Mouse (Mus musculus) midbrain, embryonic 10.5 days (tissue): ENCODE results near the gene Tedc2. TPM values are rescaled to one million over a fixed set of nuclear protein-coding genes. Genes with fewer than 3 reads are reported as not detected.

Experiments
- DNase-seq: peaks from one replicate; pipeline ENCODE4 v3.0.0-alpha.2; 2017; ENCODE audit warnings: low spot score
- H3K27ac ChIP-seq: fragments of 300-500 bp; sonication (generic); replicated peaks from 2 replicates; pipeline ENCODE4 v1.5.1; 2016; ENCODE audit warnings: mild to moderate bottlenecking
- H3K27me3 ChIP-seq: fragments of 300-500 bp; sonication (generic); 2 replicates; pipeline ENCODE4 v1.6.1; 2016; ENCODE audit warnings: low read depth, mild to moderate bottlenecking; ENCODE audit not compliant: poor library complexity, severe bottlenecking
- H3K36me3 ChIP-seq: fragments of 300-500 bp; sonication (generic); 2 replicates; pipeline ENCODE4 v1.6.1; 2016; ENCODE audit warnings: mild to moderate bottlenecking, moderate library complexity
- H3K4me1 ChIP-seq: fragments of 300-500 bp; sonication (generic); 2 replicates; pipeline ENCODE4 v1.6.1; 2016
- H3K4me3 ChIP-seq: fragments of 300-500 bp; sonication (generic); 2 replicates; pipeline ENCODE4 v1.5.1; 2016; ENCODE audit warnings: mild to moderate bottlenecking, moderate library complexity
- H3K9me3 ChIP-seq: fragments of 300-500 bp; sonication (generic); replicated peaks from 2 replicates; pipeline ENCODE4 v1.6.1; 2016; ENCODE audit warnings: mild to moderate bottlenecking
- WGBS: fragments of 180-500 bp; shearing (Covaris S2); methylation state at CpG from one replicate; pipeline ENCODE4 v1.1.7; 2016; 5-methylcytosine and 5-hydroxymethylcytosine counted together
- polyA plus RNA-seq: library from polyadenylated mRNA; unstranded; fragments of >200 nt; fragmentation: Nextera tagmentation; extraction: Ambion mirVana; gene quantifications from 2 replicates; pipeline ENCODE4 v1.2.1, GENCODE M21; 2016

The Tedc2 gene
- 22.4 and 22.9 TPM in 2 replicates for polyA plus RNA-seq

GRCm38 (mm10) chr17:24220435-24221411, at the start of gene Tedc2:
TSS of gene Tedc2 (minus strand) at chr17:24220851.
- peak within 1 kb of the TSS; percentile 86 for H3K27ac ChIP-seq
- peaks cover 74% of the 10 kb centered on the region for H3K36me3 ChIP-seq
- whole genome bisulfite sequencing: 5% methylated on average over 41 of the region's 41 CpGs
- DNase-seq: peak; percentile 92
- H3K4me1 ChIP-seq: peaks cover 24% of the 10 kb centered on the region
- H3K9me3 ChIP-seq: no peaks in the 10 kb centered on the region
- peak within 1 kb of the TSS; percentile 75 for H3K4me3 ChIP-seq
- no peaks in the 10 kb centered on the region for H3K27me3 ChIP-seq

GRCm38 (mm10) chr17:24267133-24267532, 46.5 kb upstream of the Tedc2 start:
- no peaks in the 10 kb centered on the region for H3K27me3 ChIP-seq
- no peaks in the 10 kb centered on the region for H3K9me3 ChIP-seq
- no peak overlapping the region for H3K4me3 ChIP-seq
- H3K4me1 ChIP-seq: no peaks in the 10 kb centered on the region
- H3K36me3 ChIP-seq: no peaks in the 10 kb centered on the region
- no peak for DNase-seq
- H3K27ac ChIP-seq: no peak overlapping the region
- WGBS: 100% methylated on average over 1 of the region's 1 CpGs

- 91% methylated on average over 2 of the region's 2 CpGs for WGBS
- H3K4me3 ChIP-seq: no peak overlapping the region
- H3K9me3 ChIP-seq: no peaks in the 10 kb centered on the region
- H3K27ac ChIP-seq: no peak overlapping the region
- no peaks in the 10 kb centered on the region for H3K4me1 ChIP-seq
- H3K36me3 ChIP-seq: no peaks in the 10 kb centered on the region
- no peak for DNase-seq
- H3K27me3 ChIP-seq: no peaks in the 10 kb centered on the region
Measured at GRCm38 (mm10) chr17:24264766-24265165, 44.1 kb upstream of the Tedc2 start.

GRCm38 (mm10) chr17:24260516-24260915, 39.9 kb upstream of the Tedc2 start:
- no peaks in the 10 kb centered on the region for H3K9me3 ChIP-seq
- no peak overlapping the region for H3K27ac ChIP-seq
- no peaks in the 10 kb centered on the region for H3K27me3 ChIP-seq
- no peaks in the 10 kb centered on the region for H3K4me1 ChIP-seq
- DNase-seq: no peak
- H3K36me3 ChIP-seq: no peaks in the 10 kb centered on the region
- WGBS: 78% methylated on average over 4 of the region's 4 CpGs
- no peak overlapping the region for H3K4me3 ChIP-seq

- H3K9me3 ChIP-seq: no peaks in the 10 kb centered on the region
- 84% methylated on average over 5 of the region's 5 CpGs for WGBS
- no peaks in the 10 kb centered on the region for H3K4me1 ChIP-seq
- H3K4me3 ChIP-seq: no peak overlapping the region
- no peaks in the 10 kb centered on the region for H3K36me3 ChIP-seq
- no peak overlapping the region for H3K27ac ChIP-seq
- DNase-seq: no peak
- H3K27me3 ChIP-seq: no peaks in the 10 kb centered on the region
Measured at GRCm38 (mm10) chr17:24259702-24260101, 39.1 kb upstream of the Tedc2 start.

GRCm38 (mm10) chr17:24258981-24259380, 38.3 kb upstream of the Tedc2 start:
- no peaks in the 10 kb centered on the region for H3K27me3 ChIP-seq
- 84% methylated on average over 4 of the region's 4 CpGs for WGBS
- no peaks in the 10 kb centered on the region for H3K4me1 ChIP-seq
- no peak overlapping the region for H3K27ac ChIP-seq
- H3K9me3 ChIP-seq: no peaks in the 10 kb centered on the region
- no peak overlapping the region for H3K4me3 ChIP-seq
- DNase-seq: no peak
- no peaks in the 10 kb centered on the region for H3K36me3 ChIP-seq

GRCm38 (mm10) chr17:24252329-24252728, 31.7 kb upstream of the Tedc2 start:
- Histone ChIP-seq H3K27me3 (no peaks in the 10 kb centered on the region), H3K9me3 (peaks cover 7% of the 10 kb centered on the region; the same call in 1 of the 2 replicates), H3K36me3 (peaks cover 24% of the 10 kb centered on the region), H3K27ac (peak overlapping the region; percentile 96), H3K4me1 (peaks cover 20% of the 10 kb centered on the region), H3K4me3 (peak overlapping the region; percentile 86; the same call in 1 of the 2 replicates)
- no peak for DNase-seq
- 97% methylated on average over 2 of the region's 2 CpGs for WGBS

GRCm38 (mm10) chr17:24251320-24252069, 30.8 kb upstream of the Tedc2 start, which contains the start of gene Ccnf:
TSS of gene Ccnf (minus strand) at chr17:24251484.
- under 1% methylated on average over 48 of the region's 48 CpGs for WGBS
- peaks cover 7% of the 10 kb centered on the region; the same call in 1 of the 2 replicates for H3K9me3 ChIP-seq
- H3K4me3 ChIP-seq: peak within 1 kb of the TSS; percentile 86
- peak; percentile 98 for DNase-seq
- peaks cover 20% of the 10 kb centered on the region for H3K4me1 ChIP-seq
- no peaks in the 10 kb centered on the region for H3K27me3 ChIP-seq
- peak within 1 kb of the TSS; percentile 96 for H3K27ac ChIP-seq
- peaks cover 32% of the 10 kb centered on the region for H3K36me3 ChIP-seq

- Histone ChIP-seq H3K4me3 (peak overlapping the region; percentile 86), H3K9me3 (peaks cover 7% of the 10 kb centered on the region; the same call in 1 of the 2 replicates), H3K4me1 (peaks cover 20% of the 10 kb centered on the region), H3K36me3 (peaks cover 38% of the 10 kb centered on the region), H3K27ac (peak overlapping the region; percentile 96), H3K27me3 (no peaks in the 10 kb centered on the region)
- under 1% methylated on average over 32 of the region's 32 CpGs for WGBS
- DNase-seq: no peak
Measured at GRCm38 (mm10) chr17:24250988-24251319, 30.3 kb upstream of the Tedc2 start.

GRCm38 (mm10) chr17:24248641-24249040, 28.0 kb upstream of the Tedc2 start:
- Histone ChIP-seq H3K9me3 (peaks cover 19% of the 10 kb centered on the region), H3K4me3 (no peak overlapping the region), H3K27ac (no peak overlapping the region), H3K36me3 (peaks cover 56% of the 10 kb centered on the region), H3K27me3 (no peaks in the 10 kb centered on the region), H3K4me1 (peaks cover 20% of the 10 kb centered on the region)
- DNase-seq: no peak
- WGBS: 92% methylated on average over 2 of the region's 2 CpGs

- Histone ChIP-seq H3K36me3 (peaks cover 95% of the 10 kb centered on the region), H3K27me3 (no peaks in the 10 kb centered on the region), H3K27ac (no peak overlapping the region), H3K9me3 (peaks cover 21% of the 10 kb centered on the region), H3K4me3 (no peak overlapping the region), H3K4me1 (no peaks in the 10 kb centered on the region; the same call in 1 of the 2 replicates)
- no peak for DNase-seq
- WGBS: 98% methylated on average over 8 of the region's 8 CpGs
Measured at GRCm38 (mm10) chr17:24244061-24244460, 23.4 kb upstream of the Tedc2 start.

- DNase-seq: no peak
- WGBS: 87% methylated on average over 4 of the region's 4 CpGs
- H3K36me3 ChIP-seq: peaks cover 95% of the 10 kb centered on the region
Measured at GRCm38 (mm10) chr17:24243311-24243969, 22.8 kb upstream of the Tedc2 start.

More at GRCm38 (mm10) chr17:24243311-24243969, 22.8 kb upstream of the Tedc2 start:
- H3K27me3 ChIP-seq: no peaks in the 10 kb centered on the region
- H3K27ac ChIP-seq: no peak overlapping the region
- H3K4me3 ChIP-seq: no peak overlapping the region
- H3K9me3 ChIP-seq: peaks cover 16% of the 10 kb centered on the region
- H3K4me1 ChIP-seq: no peaks in the 10 kb centered on the region
